Mouse (Mus musculus) frontal cortex, postnatal 14 days (tissue): ENCODE data around the gene Supt6.
"Not testable (repeated sequence)": the region's sequence is repeated elsewhere in the genome, so short reads cannot be mapped to it uniquely, and the experiment has no call there.

Experiments used
- DNase-seq, 2 experiments: peaks; one replicate each; pipeline ENCODE4 v3.0.0; 2022; ENCODE audit warnings: low spot score in 2 of 2

The Supt6 gene

DNA sequence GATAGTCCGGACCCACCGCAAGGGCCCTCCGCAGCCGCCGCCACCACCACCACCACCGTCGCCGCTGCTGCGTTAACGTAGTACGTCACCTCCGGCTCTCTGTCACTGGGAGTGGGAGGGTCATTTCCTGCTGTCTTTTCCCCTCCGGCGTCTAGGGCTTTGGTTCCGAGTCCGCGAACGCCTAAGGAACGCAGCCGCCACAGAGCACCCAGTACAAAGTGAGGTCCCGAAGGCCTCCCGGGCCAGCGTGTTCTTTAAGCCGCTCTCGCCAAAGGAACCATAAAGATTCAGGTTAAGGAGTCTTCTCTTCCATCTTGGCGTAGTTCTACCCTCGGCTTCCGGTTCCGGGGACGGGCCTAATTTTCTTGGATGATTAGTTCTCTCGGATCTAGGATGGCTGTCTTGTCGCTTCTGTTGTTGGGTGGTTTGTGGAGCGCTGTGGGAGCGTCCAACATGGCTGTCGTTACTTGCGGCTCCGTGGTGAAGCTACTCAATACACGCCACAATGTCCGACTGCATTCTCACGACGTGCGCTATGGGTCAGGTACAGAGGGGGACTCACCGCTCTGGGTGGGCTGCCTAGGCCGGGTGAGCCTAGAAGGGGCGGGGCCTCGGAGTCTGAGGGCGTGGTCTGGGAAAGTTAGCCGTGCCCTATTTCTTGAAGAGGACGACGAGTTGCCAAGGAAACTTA lies at the start of gene Supt6, which contains the start of gene Sdf2:
TSS of gene Supt6 (minus strand) at position 361 of the 691 bp plus-strand sequence.
TSS of gene Sdf2 (plus strand) at position 120 of the 691 bp plus-strand sequence.
- peak; percentile 80 to 82 for DNase-seq

DNA sequence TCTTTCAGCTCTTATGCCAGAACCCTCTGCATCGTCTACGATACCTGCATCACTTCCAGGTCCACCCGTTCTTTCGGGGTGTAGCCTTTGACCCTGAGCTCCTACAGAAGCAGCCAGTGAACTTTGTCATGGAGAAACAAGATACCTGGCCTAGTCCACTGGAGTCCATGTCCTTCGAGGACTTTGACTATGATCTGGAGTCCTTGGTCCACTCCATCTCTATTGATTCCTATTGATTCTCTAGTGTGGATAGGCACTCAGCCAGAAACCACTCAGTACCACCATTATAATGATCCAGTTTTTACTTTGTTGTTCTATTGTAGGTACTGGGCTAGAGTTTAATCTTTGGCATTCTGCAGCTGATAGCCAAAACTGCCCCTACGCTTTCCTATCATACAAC lies 48.8 kb upstream of the Supt6 start:
- DNase-seq: no peak

DNA sequence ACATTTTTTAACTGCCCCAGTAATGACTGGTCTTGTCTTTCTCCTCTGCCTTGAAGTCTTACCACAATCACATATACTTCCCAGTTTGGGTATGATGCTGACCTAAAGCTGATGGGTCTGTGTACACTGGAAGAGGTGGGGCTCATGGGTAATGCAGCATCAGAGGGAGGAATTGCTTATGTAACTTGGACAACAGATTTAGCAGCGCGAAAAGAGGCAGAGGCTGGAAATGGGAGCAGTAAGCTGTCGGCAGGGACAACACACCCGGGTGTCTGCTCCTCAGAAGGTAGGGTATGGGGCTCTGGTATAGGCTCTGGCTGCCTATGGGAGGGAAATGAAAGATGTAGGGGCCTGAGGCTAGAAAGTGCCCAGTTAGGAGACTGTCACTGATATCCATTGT lies 44.9 kb upstream of the Supt6 start, which contains the start of gene BC030499:
TSS of gene BC030499 (plus strand) at position 188 of the 400 bp plus-strand sequence.
- no peak for DNase-seq

DNA sequence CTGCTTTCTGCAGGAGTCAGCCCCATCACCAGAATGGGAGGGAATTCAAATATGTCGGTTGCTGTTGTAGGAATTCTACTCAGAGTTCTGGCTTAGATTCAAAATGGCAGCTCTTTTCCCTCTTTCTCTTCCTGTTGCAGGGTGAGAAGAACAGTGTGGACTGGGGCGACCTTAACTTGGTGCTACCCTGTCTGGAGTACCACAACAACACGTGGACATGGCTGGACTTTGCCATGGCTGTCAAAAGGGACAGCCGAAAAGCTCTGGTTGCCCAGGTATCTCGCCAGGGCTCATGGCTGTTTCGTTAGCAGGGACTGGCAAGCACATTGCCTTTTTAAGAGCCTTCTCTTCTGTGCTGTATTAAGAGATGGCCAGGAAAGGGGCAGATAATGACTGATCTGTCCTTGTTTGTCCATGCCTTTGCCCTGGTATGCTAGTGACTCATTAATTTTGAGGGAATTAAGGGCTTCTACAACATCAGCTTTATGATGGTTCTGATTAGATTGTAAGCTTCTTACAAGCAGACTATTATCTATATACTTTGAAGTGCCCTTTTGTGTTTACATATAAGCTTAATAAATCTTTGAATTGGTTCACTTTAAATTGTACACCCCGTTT lies 43.5 kb upstream of the Supt6 start:
- DNase-seq: no peak

DNA sequence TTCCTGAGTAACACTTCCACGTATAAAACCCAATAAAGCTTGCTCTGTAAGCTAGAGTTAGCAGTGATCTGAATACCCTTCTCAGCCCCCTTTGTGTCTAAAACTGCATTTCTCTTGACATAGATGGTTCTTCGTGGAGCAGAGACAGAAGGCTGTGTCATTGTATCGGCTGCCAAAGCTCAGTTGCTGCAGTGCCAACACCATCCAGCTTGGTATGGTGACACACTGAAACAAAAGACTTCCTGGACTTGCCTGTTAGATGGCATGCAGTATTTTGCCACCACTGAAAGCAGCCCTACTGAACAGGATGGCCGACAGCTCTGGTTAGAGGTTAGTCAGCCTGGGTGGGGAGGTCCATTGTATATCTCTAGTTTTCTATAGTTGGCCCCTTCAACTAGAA lies 33.8 kb upstream of the Supt6 start:
- DNase-seq: no peak

DNA sequence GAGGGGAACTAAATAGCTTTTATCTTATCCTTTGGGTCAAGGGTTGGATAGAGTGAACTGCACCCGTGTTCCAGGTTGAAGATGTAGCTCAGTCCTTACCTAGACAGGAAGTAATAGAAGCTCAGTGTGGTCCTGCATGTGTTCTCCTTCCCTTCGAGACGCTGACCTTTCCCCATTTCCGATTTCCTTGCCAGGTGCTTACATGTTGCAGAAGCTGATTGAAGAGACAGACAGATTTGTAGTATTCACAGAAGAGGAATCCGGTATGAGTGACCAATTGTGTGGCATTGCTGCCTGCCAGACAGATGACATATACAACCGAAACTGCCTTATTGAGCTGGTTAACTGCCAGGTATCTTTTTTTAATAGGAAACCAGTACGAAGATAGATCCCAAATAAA lies 33.1 kb upstream of the Supt6 start:
- no peak for DNase-seq

DNA sequence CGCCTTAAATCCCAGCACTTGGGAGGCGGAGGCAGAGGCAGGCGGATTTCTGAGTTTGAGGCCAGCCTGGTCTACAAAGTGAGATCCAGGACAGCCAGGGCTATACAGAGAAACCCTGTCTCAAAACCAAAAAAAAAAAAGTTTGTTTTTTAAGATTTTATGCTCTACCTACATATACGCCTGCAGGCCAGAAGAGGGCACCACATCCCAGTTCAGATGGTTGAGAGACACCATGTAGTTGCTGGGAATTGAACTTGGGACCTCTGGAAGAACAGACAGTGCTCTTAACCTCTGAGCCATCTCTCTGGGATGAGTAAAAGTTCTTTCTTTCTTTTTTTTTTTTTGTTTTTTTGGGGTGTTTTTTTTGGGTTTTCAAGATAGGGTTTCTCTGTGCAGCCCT lies 30.4 kb upstream of the Supt6 start:
- DNase-seq: not testable (repeated sequence)

DNA sequence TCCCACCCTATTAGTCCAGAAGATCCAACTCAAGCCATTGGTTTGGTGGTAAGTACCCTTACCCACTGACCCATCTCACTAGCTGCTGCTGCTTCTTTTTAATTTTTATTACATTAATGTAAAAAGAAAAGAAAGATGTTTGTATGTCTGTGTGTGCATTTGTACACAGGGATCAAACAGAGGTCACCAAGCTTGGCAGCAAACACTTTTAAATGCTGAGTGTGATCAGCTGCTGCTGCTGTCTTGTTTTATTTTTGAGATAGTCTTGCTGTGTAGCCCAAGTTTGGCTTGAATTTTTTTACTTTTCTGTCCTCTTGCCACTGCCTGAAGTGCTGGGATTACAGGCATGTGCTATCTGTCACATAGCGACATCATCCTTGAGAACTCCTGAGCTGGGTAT lies 29.8 kb upstream of the Supt6 start:
- no peak for DNase-seq

DNA sequence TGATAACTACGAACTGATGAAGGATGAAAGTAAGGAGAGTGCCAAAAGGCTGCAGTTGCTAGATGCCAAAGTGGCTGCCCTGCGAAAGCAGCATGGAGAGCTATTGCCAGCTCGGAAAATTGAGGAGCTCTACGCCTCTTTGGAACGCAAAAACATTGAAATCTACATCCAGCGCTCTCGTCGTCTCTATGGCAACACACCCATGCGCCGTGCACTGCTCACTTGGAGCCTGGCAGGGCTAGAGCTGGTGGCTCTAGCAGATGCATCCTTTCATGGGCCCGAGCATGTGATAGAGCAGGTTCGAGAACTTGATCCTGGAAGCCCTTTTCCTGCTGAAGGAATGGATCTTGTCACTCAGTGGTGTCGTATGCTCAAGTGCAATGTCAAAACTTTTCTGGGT lies 26.2 kb upstream of the Supt6 start:
- peak; percentile 36 to 46 for DNase-seq

DNA sequence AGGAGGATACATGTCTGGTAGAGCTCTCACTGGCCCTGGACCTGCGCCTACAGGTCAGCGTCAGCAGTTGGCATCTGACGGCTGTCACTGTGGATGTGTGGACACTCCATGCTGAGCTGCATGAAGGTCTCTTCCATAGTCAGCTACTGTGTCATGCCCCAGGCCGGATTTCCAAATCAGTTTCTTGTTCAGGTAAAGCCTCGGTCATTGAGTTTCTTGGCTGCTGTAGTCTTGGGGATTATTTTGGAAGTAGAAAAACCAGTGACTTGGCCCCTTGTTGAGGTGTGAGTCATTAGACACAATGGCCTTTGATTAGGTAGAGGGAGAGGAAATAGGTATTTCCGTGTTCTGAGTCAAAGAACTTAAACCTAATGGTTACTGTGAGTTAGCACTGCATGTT lies 19.8 kb upstream of the Supt6 start:
- no peak for DNase-seq

DNA sequence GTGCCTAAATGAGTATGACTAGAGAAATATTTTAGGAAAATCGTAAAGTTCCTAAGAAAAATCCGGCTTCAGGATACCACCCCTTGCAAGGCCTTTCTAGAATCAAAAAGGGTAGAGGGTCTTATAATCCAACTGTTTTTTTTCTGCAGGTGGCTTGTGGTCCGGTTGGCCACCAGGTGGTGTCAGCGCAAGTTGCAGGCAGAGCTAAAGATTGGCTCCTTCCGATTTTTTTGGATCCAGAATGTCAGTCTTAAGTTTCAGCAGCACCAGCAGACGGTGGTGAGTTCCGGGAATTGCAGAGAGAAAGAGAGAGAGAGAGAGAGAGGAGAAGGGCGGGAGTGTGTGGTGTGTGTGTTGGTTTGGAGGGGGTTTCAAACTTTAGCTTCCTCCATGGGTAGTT lies 16.8 kb upstream of the Supt6 start:
- peak; percentile 20 to 23 for DNase-seq

DNA sequence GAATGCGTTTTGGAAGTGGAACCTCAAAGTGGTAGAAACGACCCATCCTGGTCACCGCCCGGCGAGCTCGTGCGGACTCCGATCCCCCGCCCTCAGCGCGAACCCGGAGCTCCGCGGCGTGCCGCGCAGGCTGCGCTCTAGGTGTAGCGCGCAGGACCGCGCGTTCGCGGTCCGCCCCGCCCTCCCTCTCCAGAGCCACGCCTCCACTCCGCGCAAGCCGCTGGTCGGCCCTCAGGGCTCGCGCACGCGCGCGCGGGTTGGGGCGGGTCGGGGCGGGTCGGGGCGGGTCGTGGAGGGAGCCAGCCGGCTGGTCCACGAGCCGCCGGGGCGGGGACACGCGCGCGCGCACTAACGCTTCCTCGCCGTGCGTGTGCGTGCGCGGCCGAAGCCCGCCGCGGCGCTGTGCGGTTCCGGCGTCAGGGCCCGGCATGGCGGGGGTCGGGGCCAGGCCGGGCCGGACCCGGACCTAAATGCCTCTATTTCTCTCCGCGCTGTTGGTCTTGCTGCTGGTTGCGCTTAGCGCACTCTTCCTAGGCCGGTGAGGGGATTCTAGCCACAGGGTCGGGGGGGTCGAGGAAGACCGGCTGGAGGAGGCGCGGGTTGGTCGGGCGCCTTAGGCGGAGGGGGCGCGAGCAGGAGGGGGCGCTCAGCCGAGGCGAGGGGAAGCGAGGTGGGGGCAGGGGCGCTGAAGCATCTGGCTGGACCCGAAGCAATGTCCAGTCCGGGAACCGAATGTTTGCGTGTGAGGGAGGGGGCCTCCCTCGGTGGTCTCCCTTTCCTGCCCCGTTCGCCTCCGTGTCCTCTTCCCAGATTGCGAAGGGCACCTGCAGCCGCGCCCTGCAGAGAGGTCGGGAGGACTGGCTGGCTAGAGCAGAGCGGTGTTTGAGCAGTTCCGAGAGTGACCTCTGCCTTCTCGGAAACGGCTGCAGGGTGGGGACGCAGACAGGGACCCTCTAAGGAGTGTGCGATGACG lies 15.9 kb upstream of the Supt6 start, which contains the start of gene 2610507B11Rik:
TSS of gene 2610507B11Rik (plus strand) at position 373 of the 973 bp plus-strand sequence.
- peak; percentile 75 to 79 for DNase-seq

DNA sequence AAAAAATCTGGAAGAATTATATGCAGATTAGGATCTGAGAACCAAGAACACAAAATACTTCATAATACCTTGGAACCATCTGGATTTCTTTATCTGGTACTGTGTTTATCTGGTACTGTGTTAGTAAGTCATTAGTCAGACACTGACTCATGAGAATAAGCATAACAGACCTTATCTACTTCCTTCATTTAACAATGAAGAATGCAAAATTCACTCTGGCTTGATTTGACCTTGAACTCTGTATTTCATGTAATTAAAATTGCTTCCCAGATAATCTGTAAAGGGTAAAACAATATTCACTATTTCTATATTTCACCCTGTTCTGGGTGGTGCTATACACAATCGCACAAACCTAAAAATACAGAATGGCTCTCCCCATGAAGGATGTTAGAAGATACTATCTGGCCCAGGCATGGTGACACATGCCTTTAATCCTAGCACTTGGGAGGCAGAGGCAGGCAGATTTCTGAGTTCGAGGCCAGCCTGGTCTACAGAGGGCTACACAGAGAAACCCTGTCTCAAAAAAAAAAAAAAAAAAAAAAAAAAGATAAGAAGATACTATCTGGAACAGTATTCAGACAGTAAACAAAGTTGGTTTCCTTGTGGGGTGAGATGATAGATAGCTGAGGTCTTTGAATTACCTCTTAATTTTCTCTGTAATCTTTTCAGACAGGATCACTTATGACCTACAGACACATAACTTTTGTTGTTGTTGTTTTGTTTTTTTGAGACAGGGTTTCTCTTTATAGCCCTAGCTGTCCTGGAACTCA lies 14.9 kb upstream of the Supt6 start:
- DNase-seq: no peak

DNA sequence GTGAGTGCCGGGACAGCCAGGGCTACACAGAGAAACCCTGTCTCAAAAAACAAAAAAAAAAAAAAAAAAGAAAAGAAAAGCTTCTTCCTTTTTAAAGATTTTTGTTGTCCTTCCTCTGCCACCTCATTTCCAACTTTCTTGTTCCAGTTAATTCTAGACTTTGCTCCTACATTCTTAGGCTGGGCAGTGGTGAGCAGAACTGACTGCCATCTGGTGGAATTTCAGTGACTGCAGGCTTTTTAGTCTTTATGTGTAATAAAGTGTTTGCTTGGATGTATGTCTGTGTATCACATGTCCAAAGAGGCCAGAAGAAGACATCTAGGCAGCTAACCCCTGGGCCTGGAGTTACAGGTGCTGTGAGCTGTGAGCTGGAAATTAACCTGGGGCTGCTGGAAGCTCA lies 10.8 kb upstream of the Supt6 start:
- DNase-seq: no peak

DNA sequence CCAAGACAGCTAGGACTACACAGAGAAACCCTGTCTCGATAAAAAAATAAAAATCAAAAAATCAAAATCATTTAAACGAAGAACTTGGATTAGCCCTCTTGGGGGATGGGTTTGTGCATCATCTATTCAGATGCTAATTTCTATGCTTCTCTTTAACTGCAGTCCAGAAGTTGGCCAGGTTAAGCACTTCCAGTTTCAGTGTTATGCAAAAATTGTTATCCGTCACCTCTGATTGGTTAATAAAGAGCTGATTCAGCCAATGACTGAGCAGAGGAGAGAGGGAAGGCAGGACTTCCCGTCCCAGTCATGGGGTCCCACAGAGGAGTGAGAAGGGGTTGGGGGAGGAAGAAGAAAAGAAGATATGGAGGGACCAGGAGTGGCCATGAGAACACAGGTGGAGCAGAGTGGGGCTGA lies 1.9 kb upstream of the Supt6 start:
- DNase-seq: no peak

DNA sequence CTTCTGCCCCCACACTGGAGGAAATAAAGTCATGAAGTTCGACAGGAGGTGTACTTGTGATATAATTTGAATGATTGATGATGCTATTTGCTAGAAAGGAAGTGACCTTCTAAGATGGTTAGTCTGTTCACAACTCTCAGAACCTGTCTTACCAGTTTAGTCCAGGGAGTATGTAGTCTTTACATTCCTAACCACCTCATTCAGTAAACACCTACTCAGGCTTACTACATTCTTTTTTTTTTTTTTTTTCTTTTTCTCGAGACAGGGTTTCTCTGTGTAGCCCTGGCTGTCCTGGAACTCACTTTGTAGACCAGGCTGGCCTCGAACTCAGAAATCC lies 1.2 kb upstream of the Supt6 start:
- DNase-seq: no peak

DNA sequence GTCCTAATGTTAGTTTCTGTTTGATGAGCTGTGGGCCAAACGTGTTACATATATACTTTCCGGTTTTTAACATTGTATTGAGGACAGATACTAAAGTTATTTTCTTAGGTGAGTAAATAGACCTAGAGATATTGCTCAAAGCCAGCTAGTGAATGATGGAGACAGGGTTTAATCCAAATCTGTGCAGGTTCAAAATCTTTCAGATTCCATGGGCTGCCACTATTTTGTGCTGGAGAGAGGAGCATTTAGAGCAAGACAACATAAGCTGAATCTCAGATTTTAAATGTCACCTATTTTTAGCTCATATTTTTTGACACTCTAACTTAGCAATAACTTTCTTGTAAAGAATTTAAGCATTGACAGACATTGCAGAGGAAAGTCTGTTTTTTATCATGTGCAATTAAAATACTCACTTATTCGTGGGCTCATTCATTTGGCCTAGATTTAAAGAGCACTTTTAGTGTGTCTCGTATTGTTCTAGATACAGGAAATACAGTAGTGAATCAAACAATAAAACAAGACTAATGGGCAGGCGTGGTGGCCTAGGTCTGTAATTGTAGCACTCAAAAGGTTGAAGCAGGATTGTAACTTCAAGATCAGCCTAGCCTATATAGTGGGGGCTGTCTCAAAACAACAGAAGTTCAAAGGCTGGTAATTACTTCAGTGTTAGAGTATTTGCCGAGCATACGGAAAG lies 678 bp upstream of the Supt6 start:
- DNase-seq: no peak

DNA sequence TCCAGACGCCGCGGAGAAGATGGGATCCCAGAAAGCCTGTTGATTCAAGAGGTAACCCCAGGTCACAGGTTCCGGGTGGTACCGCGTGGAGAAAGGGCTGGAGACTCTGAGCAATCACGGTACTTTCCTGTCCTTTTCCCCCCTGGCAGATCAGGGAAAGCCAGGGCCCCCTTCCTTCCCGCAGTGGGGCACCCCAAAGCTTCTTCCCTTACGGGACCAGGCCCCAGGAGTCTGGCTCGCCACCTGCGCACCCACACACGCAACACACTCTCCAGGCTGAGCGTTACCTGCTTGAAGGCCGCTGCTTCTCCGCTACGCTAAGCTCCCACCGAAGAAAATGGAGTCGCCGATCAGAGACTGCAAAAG lies 543 bp downstream of the Supt6 start:
- DNase-seq: peak in 1 of 2 experiments; percentile 14

DNA sequence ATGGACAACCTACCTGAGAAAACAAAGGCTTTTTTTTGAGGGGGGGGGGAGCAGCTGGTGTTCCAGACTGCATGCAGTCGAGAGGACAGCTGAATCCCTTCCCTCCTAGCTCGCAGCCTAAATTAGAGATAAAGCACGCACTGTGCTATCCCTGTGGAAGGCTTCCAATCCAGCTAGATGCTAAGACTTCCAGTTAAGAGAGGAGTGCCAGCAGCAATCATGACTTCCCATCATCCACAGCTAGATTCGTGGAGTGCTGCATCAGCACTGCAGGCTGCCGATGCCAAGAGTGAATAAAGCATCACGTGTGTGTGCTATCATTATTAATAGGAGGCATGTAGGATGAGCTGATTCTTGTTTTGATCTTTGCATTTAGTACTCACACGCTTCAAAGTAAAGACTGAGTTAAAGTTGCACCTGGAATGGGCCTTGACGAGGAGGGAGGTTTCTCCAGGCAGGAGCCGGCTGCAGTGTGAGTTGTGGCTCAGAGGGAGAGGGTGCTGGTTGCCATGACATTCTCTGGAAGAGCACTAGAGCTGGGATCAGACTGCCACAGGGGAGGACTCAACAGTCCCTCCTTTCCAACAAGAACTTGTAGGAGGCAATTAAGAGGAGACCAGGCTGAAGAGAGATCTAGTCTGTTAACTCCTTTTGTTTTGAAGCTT lies 5.5 kb downstream of the Supt6 start:
- peak; percentile 26 to 39 for DNase-seq

DNA sequence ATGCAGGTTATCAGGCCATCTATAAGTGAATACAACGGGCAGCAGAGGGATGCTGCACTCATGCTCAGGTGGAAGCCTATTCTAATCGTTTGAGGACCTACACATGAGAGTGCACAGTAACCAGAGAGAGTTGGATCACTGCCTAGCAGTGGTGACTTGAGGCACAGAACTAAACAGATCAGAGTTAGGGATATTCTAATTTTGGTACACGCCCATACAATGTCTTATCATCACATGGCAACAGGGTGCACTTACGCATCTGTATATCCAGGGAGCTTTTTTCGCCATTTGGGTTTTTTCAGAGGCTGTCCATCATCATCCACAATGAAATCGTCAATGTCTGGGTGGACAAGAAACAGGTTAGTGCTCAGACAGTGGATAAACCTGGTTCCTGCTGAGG lies 14.3 kb downstream of the Supt6 start:
- DNase-seq: no peak
